Mouse (Mus musculus) gastrocnemius, postnatal 25 days (tissue): ENCODE data around the gene Wdr19. TPM values are rescaled to one million over a fixed set of nuclear protein-coding genes. Genes with fewer than 3 reads are reported as not detected.

Experiments
- DNase-seq: peaks from one replicate; pipeline ENCODE4 v3.0.0; 2022
- long read RNA-seq, 2 experiments: library from polyadenylated mRNA; stranded (forward); transcript quantifications; one replicate each; pipeline ENCODE4 v2.0.0; 2021
- total RNA-seq, 2 experiments: library from RNA; stranded (reverse); gene quantifications; 1 replicate in 1 of 2; 2 replicates in 1 of 2; pipeline ENCODE4 v1.2.3; 2021

Gene Wdr19
- total RNA-seq: 1 to 10 TPM; 1.9 to 2.0 TPM
- long read RNA-seq, experiment 1: 0 reads
- long read RNA-seq, experiment 2, full-length matches to known transcripts: 1 of 1 reads
- long read RNA-seq, experiment 2, partial matches to known transcripts: 0 of 1 reads
- long read RNA-seq, experiment 2, other reads (novel, unspliced or antisense): 0 of 1 reads

DNA sequence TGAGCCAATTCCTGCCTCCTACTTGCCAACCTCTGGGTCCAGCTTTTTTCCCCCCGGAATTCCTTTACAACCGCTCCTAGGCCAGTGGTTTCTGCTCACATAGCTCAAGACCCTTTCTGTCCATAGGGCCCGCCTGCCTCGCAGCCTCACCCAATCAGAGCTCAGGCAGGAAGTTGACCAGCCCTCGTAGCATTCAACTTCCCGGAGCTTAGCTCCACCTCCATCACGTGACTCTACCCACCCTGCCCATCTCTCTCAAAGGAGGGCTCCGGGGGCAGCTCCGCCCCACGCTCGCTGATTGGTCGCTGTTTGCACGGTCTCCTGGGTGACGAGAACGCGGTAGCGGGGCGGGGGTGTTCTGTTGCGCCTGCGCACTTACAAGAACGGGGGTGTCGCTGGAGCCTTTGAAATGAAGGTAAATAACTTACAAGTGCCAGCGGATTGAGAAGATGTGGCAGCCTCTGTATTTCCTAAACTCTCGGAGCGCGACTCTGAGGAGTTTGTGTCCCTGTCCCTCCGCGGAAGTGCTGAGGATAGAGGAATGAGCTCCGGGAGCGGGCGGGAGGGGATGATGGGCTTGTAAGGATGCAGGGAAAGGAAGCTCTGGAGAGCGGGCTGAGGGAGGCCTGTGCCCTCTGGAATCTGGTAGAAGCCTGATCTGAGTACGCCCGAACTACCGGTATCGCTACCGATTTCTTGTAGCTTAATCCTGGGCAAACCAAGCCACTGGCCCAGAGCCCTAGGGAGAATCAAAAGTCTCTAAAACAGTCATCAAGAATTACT, at the start of gene Wdr19:
Wdr19 (plus strand) TSS at position 351 of the 783 bp plus-strand sequence.
- peak; percentile 99 for DNase-seq

DNA sequence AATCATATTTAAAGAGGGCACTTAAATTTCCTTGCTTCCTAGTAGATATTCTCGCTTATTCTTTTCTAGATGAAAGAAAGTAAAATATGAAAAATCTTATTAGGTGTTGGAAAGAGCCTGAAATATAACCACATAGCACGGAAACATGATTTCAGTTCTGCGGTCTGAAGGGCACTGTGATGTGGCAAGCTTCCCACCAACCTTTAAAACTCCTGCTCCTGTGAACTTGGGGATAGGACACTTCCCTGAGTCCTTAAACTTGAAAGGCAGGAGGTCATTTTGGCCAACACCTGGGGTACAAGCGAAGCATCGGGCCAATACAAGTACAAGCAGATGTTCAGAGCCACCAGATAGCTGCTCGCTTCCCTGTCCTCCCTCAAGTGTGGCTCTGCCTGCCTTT, 49.8 kb upstream of the Wdr19 start:
- DNase-seq: no peak

DNA sequence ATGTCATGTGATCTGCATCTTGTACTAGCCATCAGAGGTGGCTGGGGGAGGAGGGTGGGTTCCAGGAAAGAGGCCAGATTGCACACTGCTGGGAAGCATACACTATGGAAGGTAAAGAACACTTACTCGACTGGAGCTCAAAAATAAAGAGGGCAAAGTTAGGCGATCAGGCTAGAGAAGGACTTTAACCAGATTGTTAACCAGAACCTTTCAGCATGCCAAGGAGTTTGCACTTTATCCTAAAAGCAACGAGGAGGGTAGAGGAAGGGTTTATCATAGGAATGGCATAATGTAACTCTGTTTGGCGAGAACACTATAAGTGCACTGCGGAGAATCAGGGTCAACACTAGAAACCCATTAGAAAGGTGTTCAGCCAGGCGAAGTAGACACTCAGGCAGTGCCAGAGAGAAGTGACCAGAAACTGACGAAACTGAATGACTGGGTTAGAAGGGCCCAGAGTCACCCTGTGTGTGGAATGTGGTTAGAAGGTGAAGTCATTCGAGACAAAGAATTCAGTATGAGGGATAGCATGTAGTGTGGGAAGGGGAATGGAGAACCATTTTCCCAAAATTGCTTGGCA, 49.0 kb upstream of the Wdr19 start:
- no peak for DNase-seq

DNA sequence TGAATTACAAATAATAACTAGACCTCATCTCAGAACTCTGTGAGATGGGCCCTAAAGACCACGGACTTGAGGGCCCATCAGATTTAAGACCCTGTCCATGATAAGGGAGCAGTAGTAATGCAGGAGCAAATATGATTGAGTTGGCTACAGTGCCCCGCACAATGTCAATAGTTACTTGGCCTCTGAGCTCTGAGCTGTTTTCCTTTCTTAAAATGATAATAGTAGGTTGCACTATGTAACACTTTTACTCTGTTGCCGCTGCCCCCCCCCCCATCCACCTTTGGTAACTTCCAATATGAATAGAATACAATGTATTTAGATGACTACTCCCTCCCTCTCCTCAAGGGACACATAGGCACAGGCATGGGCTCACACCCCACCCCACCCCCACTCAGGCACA, 48.2 kb upstream of the Wdr19 start:
- DNase-seq: no peak

DNA sequence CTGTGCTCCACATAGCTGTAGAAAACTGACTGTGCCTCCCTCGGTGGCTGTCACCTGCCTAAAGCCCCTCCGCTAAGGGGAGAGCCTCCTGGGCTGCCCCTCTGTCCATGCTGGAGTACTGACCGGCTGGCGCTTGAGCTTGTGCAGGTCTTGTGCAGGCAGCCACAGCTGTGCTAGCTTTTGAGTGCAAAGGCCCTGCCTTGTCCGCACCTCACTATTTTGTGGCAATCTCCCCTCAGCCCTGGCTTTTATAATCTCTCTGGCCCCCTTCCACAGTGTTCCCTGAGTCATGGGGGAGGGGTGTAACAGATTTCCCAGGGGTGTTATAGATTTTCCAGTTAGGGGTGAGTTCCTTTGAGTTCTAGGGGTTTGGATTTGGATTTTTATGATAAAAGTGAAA, 47.7 kb upstream of the Wdr19 start:
- no peak for DNase-seq

DNA sequence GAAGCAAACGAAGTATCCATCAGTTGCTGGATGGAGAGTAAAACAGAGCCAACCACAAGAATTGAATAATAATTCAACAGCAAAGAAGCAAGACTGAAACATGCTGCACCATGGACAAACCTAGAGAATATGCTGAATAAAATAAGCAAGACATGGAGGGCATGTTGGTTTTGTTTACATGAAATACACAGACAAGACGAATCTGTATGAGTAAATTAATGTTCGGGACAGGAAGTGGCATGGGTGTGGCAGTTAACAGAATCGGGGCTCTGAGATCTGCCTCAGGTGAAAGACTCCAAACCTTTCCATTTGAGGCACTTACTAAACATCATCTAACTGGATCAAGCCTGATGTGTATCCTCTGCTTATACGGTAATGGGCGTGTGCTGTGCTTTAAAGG, 45.2 kb upstream of the Wdr19 start:
- DNase-seq: no peak

DNA sequence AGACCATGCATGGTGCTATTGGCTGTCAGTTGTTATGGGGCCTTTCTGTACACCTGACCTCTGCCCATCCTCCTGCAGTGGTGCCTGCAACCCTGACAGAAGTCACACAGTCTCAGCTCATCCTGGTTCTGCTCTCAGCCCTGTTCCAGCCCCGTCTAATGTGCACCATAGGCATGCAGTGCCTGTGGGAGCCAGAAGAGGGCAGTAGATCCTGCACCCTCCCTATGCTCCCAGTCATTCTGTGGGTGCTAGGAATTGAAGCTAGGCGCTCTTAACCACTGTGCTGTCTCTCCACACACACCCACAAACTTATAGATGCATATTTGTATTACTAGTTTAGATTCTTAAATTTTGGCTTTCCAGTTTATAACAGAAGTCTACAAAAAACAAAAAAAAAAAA, 42.6 kb upstream of the Wdr19 start:
- no peak for DNase-seq

DNA sequence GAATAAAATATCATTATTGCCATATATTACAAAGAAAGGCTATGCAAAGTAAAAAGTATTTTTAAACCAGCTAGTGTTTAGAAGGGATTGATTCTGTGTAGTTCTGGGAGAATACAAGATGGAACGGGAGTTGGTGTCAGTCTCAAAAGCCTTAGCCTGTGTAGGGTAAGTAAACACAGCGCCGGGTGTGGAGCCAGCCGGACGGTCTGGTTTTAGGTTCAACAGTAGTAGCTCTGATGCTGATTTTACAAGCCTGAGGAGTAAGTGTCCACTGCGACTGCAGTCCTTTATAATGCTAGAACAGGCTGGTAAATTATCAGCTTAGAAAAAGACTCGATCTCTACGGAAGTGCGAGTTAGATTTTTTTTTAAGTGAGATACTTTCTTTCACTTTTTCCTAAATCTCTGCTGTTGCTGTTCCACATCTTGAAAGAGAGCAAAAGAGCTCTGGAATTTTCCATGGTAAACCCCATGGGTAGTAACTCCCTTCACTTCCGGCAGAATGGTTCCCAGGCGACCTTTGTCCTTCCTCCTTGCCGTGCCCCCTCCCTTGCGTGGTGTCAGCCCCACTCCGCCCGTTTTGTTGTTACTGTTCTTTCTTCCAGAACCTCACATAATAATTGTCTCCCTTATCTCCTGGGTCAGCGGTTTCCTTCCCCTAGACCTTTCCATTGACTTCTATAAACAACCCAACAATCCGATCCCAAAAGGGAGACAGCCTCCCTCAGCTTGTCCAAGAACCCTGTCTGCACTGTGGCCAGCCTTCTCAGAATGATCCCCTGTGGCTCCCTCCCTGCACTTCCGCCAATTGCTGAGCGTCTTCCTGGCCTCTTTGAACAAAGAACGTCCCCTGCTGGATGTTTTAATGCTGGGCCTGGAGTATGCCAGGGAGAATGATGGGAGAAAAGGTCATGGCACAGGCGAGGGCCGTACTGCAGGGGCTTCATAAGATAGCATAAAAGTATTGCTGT, 41.8 kb upstream of the Wdr19 start:
- DNase-seq: peak; percentile 67

DNA sequence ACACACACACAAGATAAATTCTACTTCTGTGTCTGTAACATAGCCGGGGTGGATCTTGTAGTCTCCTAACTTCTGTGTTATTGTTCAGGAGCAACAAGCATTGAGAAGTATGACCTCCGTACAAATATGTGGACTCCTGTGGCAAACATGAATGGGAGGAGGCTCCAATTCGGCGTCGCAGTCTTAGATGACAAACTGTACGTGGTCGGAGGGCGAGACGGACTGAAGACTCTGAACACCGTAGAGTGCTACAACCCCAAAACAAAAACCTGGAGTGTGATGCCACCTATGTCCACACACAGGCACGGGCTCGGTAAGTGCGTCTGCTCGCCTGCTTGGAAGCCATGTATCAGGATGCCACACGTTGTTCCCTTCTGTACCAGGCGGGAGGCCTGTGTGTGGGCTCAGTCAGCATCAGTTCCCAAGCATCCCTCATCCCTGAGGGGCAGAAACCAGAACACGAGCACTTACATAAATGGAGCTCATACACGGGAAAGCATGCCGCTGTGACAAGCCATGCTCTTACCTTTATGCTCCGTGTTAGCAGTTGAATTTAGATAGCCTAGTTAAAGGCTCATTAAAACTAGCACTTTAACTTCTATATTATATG, 40.7 kb upstream of the Wdr19 start:
- no peak for DNase-seq

DNA sequence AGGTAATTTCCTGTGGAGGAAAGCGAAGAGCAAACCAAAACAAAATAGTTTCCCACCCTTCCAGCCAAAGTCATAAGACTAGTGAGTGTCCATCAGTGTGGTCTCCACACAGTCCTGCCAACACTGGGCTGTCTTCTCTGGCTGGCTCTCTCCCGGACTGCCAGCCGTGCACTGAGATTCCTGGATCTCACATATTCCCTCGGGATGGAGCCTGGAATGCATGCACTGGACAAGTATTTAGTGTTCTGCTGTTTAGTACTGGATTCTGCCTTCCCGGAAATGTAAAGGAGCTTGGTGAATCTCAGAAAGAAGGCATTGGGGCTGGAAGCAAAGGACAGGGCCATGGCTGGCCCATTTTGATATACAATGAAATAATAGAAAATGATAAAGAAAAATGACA, 36.5 kb upstream of the Wdr19 start:
- DNase-seq: peak; percentile 39

DNA sequence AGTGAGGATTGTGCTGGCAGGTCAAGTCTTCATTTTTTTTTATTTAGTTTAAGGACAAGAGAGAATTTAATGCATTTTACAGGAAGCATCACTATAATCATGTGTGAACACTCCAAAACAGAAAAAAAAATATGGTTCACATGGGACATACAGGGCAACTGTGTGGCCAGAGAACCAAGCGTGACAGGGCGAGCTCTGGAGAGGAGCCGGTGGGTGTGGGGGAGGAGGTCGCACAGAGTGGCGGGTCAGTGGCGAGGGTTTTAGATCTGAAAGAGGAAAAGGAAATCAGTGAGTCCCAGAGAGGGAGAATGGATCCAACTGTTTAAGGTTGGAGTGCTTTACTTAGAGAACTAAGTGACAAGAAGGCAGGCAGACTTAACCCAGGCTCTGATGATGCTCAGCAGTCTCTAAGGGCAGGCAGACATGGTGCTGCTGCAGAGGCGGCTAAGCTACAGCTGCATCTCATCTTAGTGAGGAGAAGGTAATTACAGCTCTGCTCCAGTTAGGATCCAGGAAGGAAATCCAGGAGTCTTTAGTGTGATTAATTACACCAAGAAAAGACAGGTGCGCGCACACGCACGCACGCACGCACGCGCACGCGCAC, 35.9 kb upstream of the Wdr19 start:
- no peak for DNase-seq

DNA sequence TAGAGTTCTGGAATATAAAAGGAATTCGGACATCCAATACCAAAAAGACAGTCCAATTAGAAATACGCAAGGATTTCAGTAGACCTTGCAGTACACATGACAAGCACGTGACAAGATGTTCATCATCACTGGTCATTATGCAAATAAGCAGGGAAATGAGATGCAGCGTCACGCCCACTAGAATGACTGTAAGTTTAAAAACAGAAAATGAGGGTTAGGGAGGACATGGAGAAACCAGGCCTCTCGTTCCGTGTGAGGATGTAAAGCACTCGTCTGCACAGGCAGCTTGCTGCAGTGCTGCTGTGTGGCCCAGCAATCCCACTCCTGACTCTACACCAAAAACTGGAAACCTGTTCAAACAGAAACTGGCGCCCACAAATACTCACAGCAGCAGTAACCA, 29.3 kb upstream of the Wdr19 start:
- no peak for DNase-seq

DNA sequence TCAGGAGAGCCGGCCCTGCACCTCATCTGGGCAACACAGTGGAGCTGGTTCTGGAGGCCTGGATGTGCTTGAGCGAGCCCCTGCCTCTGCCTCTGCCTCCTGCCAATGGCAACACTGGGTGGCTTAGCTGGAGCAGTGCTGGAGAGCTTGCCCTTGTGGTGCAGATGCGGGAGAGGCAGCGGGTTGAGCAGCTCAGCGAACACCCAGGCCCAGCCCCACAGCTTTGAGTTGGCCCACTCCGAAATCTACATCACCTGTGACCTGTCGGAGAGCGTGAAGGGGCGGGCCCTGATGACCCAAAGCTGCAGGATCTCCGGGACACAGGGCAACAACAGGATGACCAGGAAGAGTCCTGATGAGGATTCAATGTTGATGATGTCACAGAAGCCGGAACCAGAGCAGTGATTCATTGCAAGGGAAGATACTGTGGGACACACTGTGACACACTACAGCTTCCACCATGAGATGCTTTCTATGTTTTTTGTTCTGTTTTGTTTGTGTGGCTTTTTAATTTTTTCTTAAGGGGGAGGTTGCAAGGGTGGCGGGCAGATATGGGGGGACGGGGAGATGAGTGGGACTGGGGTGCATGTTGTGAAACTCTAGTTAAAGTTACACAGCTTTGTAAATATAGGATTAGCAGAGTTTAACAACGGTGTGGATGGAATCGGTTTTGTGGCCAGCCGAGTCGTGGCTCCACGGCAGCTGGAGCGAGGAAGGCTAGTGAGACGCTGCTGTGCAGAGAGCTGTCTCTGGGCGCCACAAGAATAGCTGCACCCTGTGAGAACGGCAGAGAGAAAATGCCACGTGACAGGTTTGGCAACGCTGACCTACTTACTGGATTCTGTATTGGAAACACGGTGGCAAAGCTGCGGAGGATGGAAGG, 24.2 kb upstream of the Wdr19 start:
- no peak for DNase-seq

DNA sequence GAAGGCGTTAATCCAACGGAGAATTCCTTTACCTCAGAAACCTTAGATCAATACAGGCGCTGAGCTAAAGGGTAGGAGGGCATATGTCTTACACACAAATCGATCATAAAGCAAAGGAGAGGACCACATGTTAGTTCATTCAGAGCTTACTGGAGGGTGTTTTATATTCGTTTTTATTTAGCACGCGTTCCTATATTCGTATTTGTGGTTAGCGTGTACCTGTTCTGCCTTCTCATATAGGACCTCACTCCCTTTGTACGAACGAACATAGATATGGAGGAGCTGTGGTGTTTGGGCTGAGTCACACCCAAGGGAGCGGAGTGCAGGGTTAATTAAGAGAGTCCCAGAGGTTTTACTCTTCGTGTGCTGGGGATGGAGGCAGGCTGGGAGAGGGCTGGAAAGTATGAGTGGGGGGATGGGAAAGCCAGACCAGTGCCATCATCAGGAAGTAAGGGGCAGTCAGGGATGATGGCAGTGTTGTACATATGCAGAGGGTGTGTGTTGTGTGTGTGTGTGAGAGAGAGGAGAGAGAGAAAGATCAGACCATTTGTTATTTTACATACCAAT, 23.5 kb upstream of the Wdr19 start:
- DNase-seq: no peak

DNA sequence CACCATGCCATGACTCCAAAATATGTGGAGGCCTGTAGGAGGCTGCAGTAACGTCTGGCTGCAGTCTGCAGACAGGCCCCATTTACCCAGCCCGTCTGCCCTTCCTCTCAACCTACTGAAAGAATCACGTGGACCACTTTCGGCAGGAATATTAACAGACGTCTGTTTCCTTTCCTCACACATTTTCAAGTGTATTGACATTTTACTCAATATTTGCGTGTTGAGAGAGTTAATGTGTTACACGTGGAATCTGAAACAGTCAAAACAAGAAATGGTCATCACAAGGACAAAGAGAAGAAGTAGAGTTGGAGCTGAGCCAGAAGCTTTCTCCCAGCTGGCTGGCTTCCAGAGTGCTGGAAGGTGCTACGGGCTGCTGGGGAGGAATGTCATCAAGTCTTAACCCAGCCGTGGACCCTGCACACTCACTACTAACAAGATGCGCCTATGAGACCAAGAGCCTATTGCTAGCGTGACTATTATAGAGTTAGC, 22.4 kb upstream of the Wdr19 start:
- no peak for DNase-seq

DNA sequence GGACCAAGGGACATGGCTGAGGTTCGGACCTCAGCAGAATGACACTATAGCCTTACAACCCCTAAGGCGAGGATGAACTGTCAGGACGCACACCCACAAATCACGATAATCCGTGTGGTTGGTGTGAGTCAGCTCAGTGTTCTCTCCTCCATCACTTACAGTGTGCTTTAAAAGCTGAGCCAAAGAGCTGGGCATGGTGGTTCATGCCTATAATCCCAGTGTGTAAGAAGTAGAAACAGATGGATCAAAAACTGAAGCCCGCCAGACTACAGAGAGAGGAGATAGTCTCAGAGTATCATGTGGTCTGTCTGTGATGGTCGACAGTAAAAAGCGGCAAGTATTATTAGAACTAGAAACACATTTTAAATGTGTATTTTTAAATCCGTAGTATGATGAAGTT, 21.0 kb upstream of the Wdr19 start:
- DNase-seq: no peak

DNA sequence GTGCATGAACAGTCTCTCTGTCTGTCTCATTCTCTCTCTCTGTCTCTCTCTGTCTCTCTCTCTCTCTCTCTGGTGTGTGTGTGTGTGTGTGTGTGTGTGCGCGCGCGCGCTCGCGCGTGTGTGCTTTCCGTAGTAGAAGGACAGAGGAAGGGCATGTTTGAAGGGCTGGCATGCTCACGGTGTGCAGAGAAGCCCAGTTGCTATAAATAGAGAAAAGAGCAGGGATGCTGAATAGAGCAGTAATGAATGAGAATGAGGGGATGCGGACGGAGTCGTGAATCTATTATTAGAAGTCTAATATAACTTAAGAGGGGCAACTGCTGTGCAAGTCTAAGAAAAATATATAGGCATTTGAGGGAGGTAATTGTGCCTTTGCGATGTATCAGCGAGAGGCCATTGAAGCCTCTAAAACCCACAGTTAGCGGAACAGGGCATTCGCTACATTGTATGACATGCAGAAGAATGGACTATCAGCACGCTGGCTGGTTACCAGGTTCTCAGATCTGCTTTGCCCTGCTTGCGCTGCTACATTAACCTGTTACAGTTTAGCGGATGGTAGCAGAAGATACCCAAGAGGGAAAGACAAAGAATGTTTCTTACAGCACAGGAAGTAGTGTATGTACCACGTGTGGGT, 18.2 kb upstream of the Wdr19 start:
- DNase-seq: no peak

DNA sequence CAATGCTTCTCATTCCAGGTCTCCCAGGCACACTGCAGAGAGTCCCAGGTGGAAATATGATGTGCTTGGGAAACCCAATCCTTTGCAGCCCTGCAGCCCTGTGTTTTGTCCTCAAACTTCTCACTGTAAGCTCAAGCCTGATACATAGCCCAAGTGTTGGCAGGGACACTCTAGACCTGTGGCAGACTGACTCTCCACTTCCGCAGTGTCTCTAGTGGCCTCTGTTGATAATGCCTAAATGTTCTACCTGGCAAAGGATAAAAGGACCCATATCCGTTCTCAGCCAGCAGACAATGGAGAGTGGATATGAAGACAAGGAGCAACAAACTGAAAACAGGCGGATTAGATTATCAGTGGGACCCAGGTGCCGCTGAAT, 17.7 kb upstream of the Wdr19 start:
- DNase-seq: no peak

DNA sequence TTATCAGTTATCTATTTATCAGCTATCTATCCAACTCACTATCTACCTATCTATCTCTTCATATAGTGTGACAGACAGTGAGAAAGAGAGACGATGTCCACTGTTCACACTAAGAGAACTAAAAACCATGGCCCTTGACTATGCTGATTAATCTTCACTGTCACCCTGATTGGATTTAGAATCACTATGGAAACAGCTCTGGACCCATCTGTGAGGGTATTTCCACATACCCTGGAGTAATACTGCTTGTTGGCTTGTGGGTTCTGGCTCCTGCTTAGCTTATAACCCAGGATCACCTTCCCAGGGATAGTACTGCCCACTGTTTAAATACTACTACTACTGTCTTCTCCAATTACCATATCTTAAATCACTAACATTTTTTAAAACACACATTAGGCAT, 17.2 kb upstream of the Wdr19 start:
- no peak for DNase-seq

DNA sequence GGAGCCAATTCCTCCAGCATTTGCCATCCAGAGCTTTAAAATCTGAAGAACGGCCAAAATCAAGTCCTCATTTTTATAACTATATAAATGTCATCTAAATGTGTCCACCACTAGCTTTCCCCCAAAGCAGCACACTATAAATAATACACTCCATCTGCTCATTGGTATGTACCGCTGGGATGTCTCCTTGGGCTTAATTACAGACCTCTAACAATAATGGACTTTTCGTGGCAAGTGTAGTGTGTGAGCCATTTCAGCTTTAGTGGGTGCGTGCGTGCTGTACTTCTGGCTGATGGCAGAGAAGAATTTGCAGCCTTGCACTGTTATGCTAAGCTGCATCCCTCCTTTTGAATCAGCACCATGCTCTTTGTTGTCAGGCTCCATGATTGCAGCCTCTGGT, 7.9 kb upstream of the Wdr19 start:
- no peak for DNase-seq
